10 mouse cellular contexts compared by ENCODE assay signal in the genomic region with DNA sequence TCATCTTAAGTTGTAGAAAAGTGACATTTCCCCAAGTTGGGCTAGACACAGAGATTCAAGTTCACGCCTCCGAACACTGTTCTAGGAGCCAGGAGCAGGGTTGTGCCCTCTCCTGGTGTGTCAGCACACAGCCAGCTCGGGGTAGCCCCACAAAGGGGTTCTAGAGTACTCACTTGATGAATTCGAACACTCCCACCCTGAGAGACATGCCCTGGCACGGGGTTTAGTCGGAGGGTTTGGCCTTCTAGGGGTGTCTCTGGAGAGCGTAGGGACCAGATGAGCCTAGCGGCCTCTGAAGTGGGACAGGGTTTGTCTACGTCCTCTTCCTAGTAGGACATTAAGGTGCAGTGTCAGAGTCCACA. TPM values are rescaled to one million over a fixed set of nuclear protein-coding genes. Genes with fewer than 3 reads are reported as not detected.
A peak's percentile ranks its signal among the peaks of the same experiment; 100 is the strongest.
DNase-seq lines count a peak whose midpoint lies in the region; ATAC-seq and TF ChIP-seq lines count a peak whose summit lies in the region.
"Had no signal": no experiment of that assay in that cellular context is flagged by ENCODE, and none has a peak within 500 bp of the region (broad histone marks: within the 10 kb centered on the region; RNA-seq: fewer than 3 reads in every experiment).

No protein-coding gene starts in this region.

- H3K27me3 ChIP-seq in heart, adult 2 months (ENCODE audit: control insufficient read depth, insufficient read depth, low read length): no peaks in the 10 kb centered on the region
- H3K27me3 ChIP-seq in forebrain, postnatal 0 days (ENCODE audit: insufficient read depth, low read length): no peaks in the 10 kb centered on the region
- no peaks in the 10 kb centered on the region for H3K27me3 ChIP-seq in liver, embryonic 14.5 days (ENCODE audit: control insufficient read depth, insufficient read depth, low read length)

- 0 out of 2 replicates have a peak, but pooled peaks have one; percentile 3 for TF ChIP-seq POLR2A in heart, adult 2 months (IDR thresholded peaks at IDR 0.05; ENCODE audit: insufficient read depth, low read depth, low read length)

- no peaks in the 10 kb centered on the region for H3K9me3 ChIP-seq in forebrain, postnatal 0 days (ENCODE audit: low read length)
- H3K9me3 ChIP-seq in liver, embryonic 14.5 days (ENCODE audit: control insufficient read depth, low read length): no peaks in the 10 kb centered on the region

- 0 out of 2 replicates have a peak, but pooled peaks cover 1% of the 10 kb centered on the region for H3K79me2 ChIP-seq in heart, adult 2 months (replicated peaks; ENCODE audit: control insufficient read depth, insufficient read depth, low read length)

- intact Hi-C loops in heart, adult 2 months (cut with DNase I): no loop called here
- intact Hi-C loops in left cerebral cortex, postnatal 14 days (cut with DNase I): no loop called here

- no peak overlapping the region for H3K9ac ChIP-seq in heart, adult 2 months (ENCODE audit: low read depth, low read length)
- H3K9ac ChIP-seq in forebrain, postnatal 0 days: no peak overlapping the region
- no peak overlapping the region for H3K9ac ChIP-seq in liver, embryonic 14.5 days (replicated peaks)

- no peak for TF ChIP-seq CTCF in heart, adult 2 months (IDR thresholded peaks at IDR 0.05)
- no peak for TF ChIP-seq CTCF in forebrain, postnatal 0 days (IDR thresholded peaks at IDR 0.05; ENCODE audit: low read depth)
- TF ChIP-seq CTCF in liver, embryonic 14.5 days (IDR thresholded peaks at IDR 0.05; ENCODE audit: low read depth): no peak

- no peak overlapping the region for H3K27ac ChIP-seq in heart, adult 2 months
- H3K27ac ChIP-seq in forebrain, postnatal 0 days (ENCODE audit: low read depth, low read length): 0 out of 2 replicates have a peak overlapping the region, but pooled peaks have one; percentile 9
- no peak overlapping the region for H3K27ac ChIP-seq in liver, embryonic 14.5 days
- H3K27ac ChIP-seq: macrophage had no signal

- H3K4me1 ChIP-seq in heart, adult 2 months (ENCODE audit: control insufficient read depth, insufficient read depth, low read length): no peaks in the 10 kb centered on the region; the same call in none of the 2 replicates
- H3K4me1 ChIP-seq in forebrain, postnatal 0 days (ENCODE audit: insufficient read depth): no peaks in the 10 kb centered on the region
- H3K4me1 ChIP-seq in liver, embryonic 14.5 days (replicated peaks; ENCODE audit: control insufficient read depth in 2 of 2, insufficient read depth in 2 of 2, low read length in 1 of 2): 0 out of 4 replicates have a peak, but pooled peaks cover 0 to 3% of the 10 kb centered on the region in 2 experiments

- TF ChIP-seq EP300 in heart, adult 2 months (IDR thresholded peaks at IDR 0.05; ENCODE audit: insufficient read depth, low read depth, low read length): no peak
- TF ChIP-seq EP300 in liver, embryonic 14.5 days (IDR thresholded peaks at IDR 0.05; ENCODE audit: low read depth): no peak

- ATAC-seq in activated CD4-positive, CD25-positive, alpha-beta regulatory T cell, adult 4 months: peak; percentile 34
- peak; percentile 70 for ATAC-seq in forebrain, postnatal 0 days
- peak; percentile 19; the same call in 1 of the 2 replicates for ATAC-seq in liver, embryonic 14.5 days (ENCODE audit: insufficient read depth)

- no peak overlapping the region for H3K4me3 ChIP-seq in heart, adult 2 months
- H3K4me3 ChIP-seq in forebrain, postnatal 0 days (ENCODE audit: low read depth, low read length): no peak overlapping the region
- no peak overlapping the region for H3K4me3 ChIP-seq in liver, embryonic 14.5 days (ENCODE audit: insufficient read depth in 1 of 2, low read depth in 2 of 2, low read length in 2 of 2)

- no peak overlapping the region for H3K4me2 ChIP-seq in forebrain, postnatal 0 days (ENCODE audit: low read depth)
- no peak overlapping the region for H3K4me2 ChIP-seq in liver, embryonic 14.5 days (ENCODE audit: low read depth)

- peaks cover 2% of the 10 kb centered on the region; the same call in 1 of the 2 replicates for H3K36me3 ChIP-seq in heart, adult 2 months (ENCODE audit: control insufficient read depth, insufficient read depth, low read length)
- H3K36me3 ChIP-seq in forebrain, postnatal 0 days (ENCODE audit: insufficient read depth): peaks cover 20% of the 10 kb centered on the region
- peaks cover 10% of the 10 kb centered on the region for H3K36me3 ChIP-seq in liver, embryonic 14.5 days (replicated peaks; ENCODE audit: control insufficient read depth, insufficient read depth, low read depth)

- WGBS in heart, adult 2 months: 81% methylated on average over 9 of the region's 9 CpGs
- 76% methylated on average over 9 of the region's 9 CpGs for WGBS in forebrain, postnatal 0 days
- 74% methylated on average over 9 of the region's 9 CpGs for WGBS in liver, embryonic 14.5 days (ENCODE audit: insufficient replicate concordance)

- no peak for DNase-seq in heart, adult 2 months
- DNase-seq in heart, postnatal 4 days: no peak
- DNase-seq in forebrain, postnatal 0 days: no peak
- DNase-seq in liver, embryonic 14.5 days (ENCODE audit: low read depth in 3 of 3, low spot score in 3 of 3): no peak
- no peak for DNase-seq in right cerebral cortex, adult 2 months (ENCODE audit: low spot score in 2 of 2)
- no peak for DNase-seq in adrenal gland, postnatal 36 days
- DNase-seq in left cerebral cortex, postnatal 14 days (ENCODE audit: low spot score in 2 of 2): no peak

RNA-seq across cellular contexts. Expression of gene Tmem242, which starts 10.3 kb away (rescaled TPM):
- 100 to 1,000 TPM; 146 to 155 TPM for total RNA-seq in heart, adult 2 months (2021)
- 17.6 and 32.1 TPM in 2 replicates for polyA plus RNA-seq in heart, adult 2 months (2012; rRNA removed)
- total RNA-seq in heart, postnatal 4 days (2021): 100 to 1,000 TPM; 128 to 131 TPM
- 100 to 1,000 TPM in 1 of 2 experiments, 10 to 100 TPM in 1; 72.3 to 103 TPM for polyA plus RNA-seq in activated CD4-positive, CD25-positive, alpha-beta regulatory T cell, adult 4 months (2017; shearing (Covaris generic))
- total RNA-seq in forebrain, postnatal 0 days (2014; rRNA removed): 96.4 and 180 TPM in 2 replicates
- polyA plus RNA-seq in forebrain, postnatal 0 days (2015; fragmentation: Nextera tagmentation; extraction: Ambion mirVana): 122 and 123 TPM in 2 replicates
- polyA plus RNA-seq in liver, embryonic 14.5 days (2012; rRNA removed): 9.7 and 10.5 TPM in 2 replicates
- polyA plus RNA-seq in liver, embryonic 14.5 days (2014; fragmentation: Nextera tagmentation; extraction: Ambion mirVana): 42.1 and 42.5 TPM in 2 replicates
- 100 to 1,000 TPM; 116 to 122 TPM for total RNA-seq in adrenal gland, postnatal 36 days (2021)
- total RNA-seq in left cerebral cortex, postnatal 14 days (2021): 10 to 100 TPM; 89.9 to 94.8 TPM

RNA-seq across cellular contexts. Expression of gene Ldhal6b, which starts 11.2 kb away (rescaled TPM):
- total RNA-seq in heart, adult 2 months (2021): under 1 TPM; 0.21 to 0.36 TPM
- 0.26 and 0.49 TPM in 2 replicates for polyA plus RNA-seq in heart, adult 2 months (2012; rRNA removed)
- total RNA-seq in heart, postnatal 4 days (2021): 1 to 10 TPM; 1.0 to 1.3 TPM
- polyA plus RNA-seq in activated CD4-positive, CD25-positive, alpha-beta regulatory T cell, adult 4 months (2017; shearing (Covaris generic)): under 1 TPM in 1 of 2 experiments, not detected in 1; 0.30 TPM
- total RNA-seq in forebrain, postnatal 0 days (2014; rRNA removed): 0.15 and 1.3 TPM in 2 replicates
- 0.16 TPM in 1 of 2 replicates, not detected in the other for polyA plus RNA-seq in forebrain, postnatal 0 days (2015; fragmentation: Nextera tagmentation; extraction: Ambion mirVana)
- polyA plus RNA-seq in liver, embryonic 14.5 days (2012; rRNA removed): 0.02 and 0.09 TPM in 2 replicates
- not detected in 2 replicates for polyA plus RNA-seq in liver, embryonic 14.5 days (2014; fragmentation: Nextera tagmentation; extraction: Ambion mirVana)
- under 1 TPM; 0.82 to 0.89 TPM for total RNA-seq in adrenal gland, postnatal 36 days (2021)
- total RNA-seq in left cerebral cortex, postnatal 14 days (2021): 1 to 10 TPM; 1.1 TPM
- polyA plus RNA-seq: large intestine, adult 2 months had no signal

Comparison
In these comparisons a context has a peak if more than half of its experiments do, and no peak if none do; other contexts are left out.
1. ATAC-seq: peak in every context shown above with its lines; median percentile 70 in forebrain, postnatal 0 days; 34 in activated CD4-positive, CD25-positive, alpha-beta regulatory T cell, adult 4 months; 19 in liver, embryonic 14.5 days.